Mouse (Mus musculus): ENCODE results near the gene Ms4a18.

GRCm38 (mm10) chr19:11050286-11050685 lies 32.5 kb upstream of the Ms4a18 start:
- TF ChIP-seq CTCF (IDR thresholded peaks at IDR 0.05; ENCODE audit: extremely low read depth, insufficient read depth, low read length), result no peak
- TF ChIP-seq POLR2A (IDR thresholded peaks at IDR 0.05; ENCODE audit: extremely low read depth, insufficient read depth, low read length), result no peak
